In the genomic region with DNA sequence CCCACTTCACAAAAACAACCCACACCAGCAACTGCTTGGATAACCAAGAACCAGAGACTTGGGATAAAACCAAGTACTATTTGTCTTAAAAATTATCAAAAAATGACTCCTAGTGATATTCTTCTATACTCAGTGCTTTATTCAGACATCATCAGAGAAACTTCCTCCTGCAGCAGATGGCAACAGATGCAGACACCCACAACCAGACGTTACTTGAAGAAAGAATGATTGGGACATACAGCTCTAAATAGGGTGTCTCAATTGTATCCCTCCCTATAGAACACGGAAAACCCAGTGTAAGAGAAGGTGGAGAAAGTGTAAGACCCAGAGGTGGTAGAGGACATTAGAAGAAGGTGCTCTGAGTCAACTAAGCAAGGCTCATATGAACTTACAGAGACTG, we compare ENCODE assay signal across 23 mouse cellular contexts.
DNase-seq lines count a peak whose midpoint lies in the region; ATAC-seq lines count a peak whose summit lies in the region.
"Had no signal": no experiment of that assay in that cellular context is flagged by ENCODE, and none has a peak within 500 bp of the region (broad histone marks: within the 10 kb centered on the region; RNA-seq: fewer than 3 reads in every experiment).

No protein-coding gene starts in this region.

- no peaks in the 10 kb centered on the region for H3K9me3 ChIP-seq in midbrain, embryonic 11.5 days (ENCODE audit: control insufficient read depth, low read length)
- H3K9me3 ChIP-seq: embryonic facial prominence, embryonic 12.5 days; forebrain, embryonic 15.5 days; G1E; heart, embryonic 10.5 days; hindbrain, embryonic 13.5 days had no signal

- intact Hi-C loops in left cerebral cortex, postnatal 25 days (cut with DNase I): no loop called here

- no peak overlapping the region for H3K9ac ChIP-seq in midbrain, embryonic 11.5 days (ENCODE audit: low read length)
- H3K9ac ChIP-seq: embryonic facial prominence, embryonic 12.5 days; forebrain, embryonic 15.5 days; hindbrain, embryonic 13.5 days had no signal

- H3K4me1 ChIP-seq in midbrain, embryonic 11.5 days (ENCODE audit: control insufficient read depth, insufficient read depth, low read length): no peaks in the 10 kb centered on the region
- H3K4me1 ChIP-seq: embryonic facial prominence, embryonic 12.5 days; forebrain, embryonic 15.5 days; heart, embryonic 10.5 days; hindbrain, embryonic 13.5 days had no signal

- ATAC-seq in frontal cortex, adult (ENCODE audit: low TSS enrichment): peak; percentile 74
- no peak for ATAC-seq in midbrain, embryonic 11.5 days (ENCODE audit: low FRiP score)
- ATAC-seq: CD4-positive, CD25-positive, alpha-beta regulatory T cell, adult 4 months; forebrain, embryonic 15.5 days had no signal

- no peak overlapping the region for H3K27ac ChIP-seq in midbrain, embryonic 11.5 days (ENCODE audit: low read depth, low read length)
- H3K27ac ChIP-seq: embryonic facial prominence, embryonic 12.5 days; forebrain, embryonic 15.5 days; heart, embryonic 10.5 days; hindbrain, embryonic 13.5 days had no signal

- DNase-seq in frontal cortex, postnatal 25 days (ENCODE audit: low spot score in 2 of 2): no peak
- peak; percentile 11 to 56 for DNase-seq in left cerebral cortex, postnatal 25 days (ENCODE audit: low spot score in 2 of 2)
- DNase-seq in left cerebral cortex, adult 18-20 months (ENCODE audit: low spot score in 2 of 2): no peak
- DNase-seq in layer of hippocampus, adult 8-10 months (ENCODE audit: low spot score in 2 of 2): peak; percentile 35 to 36
- peak; percentile 5 for DNase-seq in right cerebral cortex, postnatal 25 days
- no peak for DNase-seq in midbrain, embryonic 11.5 days (ENCODE audit: low spot score, missing footprints)
- DNase-seq in urinary bladder, adult 2 months (ENCODE audit: low spot score): no peak
- DNase-seq: adrenal gland, adult 8-10 months; adrenal gland, postnatal 36 days; B cell, adult 2 months; cerebellum, adult 11 months; cerebellum, adult 9-10 months; cerebellum, postnatal 25 days; gastrocnemius, postnatal 10 days; heart, adult 18-20 months; heart, postnatal 10 days had no signal

- H3K36me3 ChIP-seq in midbrain, embryonic 11.5 days (ENCODE audit: control insufficient read depth, insufficient read depth, low read length): no peaks in the 10 kb centered on the region
- H3K36me3 ChIP-seq: embryonic facial prominence, embryonic 12.5 days; forebrain, embryonic 15.5 days; G1E; heart, embryonic 10.5 days; hindbrain, embryonic 13.5 days had no signal

- no peaks in the 10 kb centered on the region for H3K27me3 ChIP-seq in midbrain, embryonic 11.5 days (ENCODE audit: control insufficient read depth, insufficient read depth, low read length)
- H3K27me3 ChIP-seq: embryonic facial prominence, embryonic 12.5 days; forebrain, embryonic 15.5 days; hindbrain, embryonic 13.5 days had no signal

- 84% methylated on average over 2 of the region's 2 CpGs for WGBS in midbrain, embryonic 11.5 days

- no peak overlapping the region for H3K4me2 ChIP-seq in midbrain, embryonic 11.5 days
- H3K4me2 ChIP-seq: embryonic facial prominence, embryonic 12.5 days; forebrain, embryonic 15.5 days; hindbrain, embryonic 13.5 days had no signal

- no peak overlapping the region for H3K4me3 ChIP-seq in midbrain, embryonic 11.5 days (ENCODE audit: low read depth, low read length)
- H3K4me3 ChIP-seq: embryonic facial prominence, embryonic 12.5 days; forebrain, embryonic 15.5 days; heart, embryonic 10.5 days; hindbrain, embryonic 13.5 days had no signal

Comparison
In these comparisons a context has a peak if more than half of its experiments do, and no peak if none do; other contexts are left out.
1. DNase-seq: peak in left cerebral cortex, postnatal 25 days (2 of 2), layer of hippocampus, adult 8-10 months (2 of 2) and right cerebral cortex, postnatal 25 days (single experiment); none in frontal cortex, postnatal 25 days (0 of 2), left cerebral cortex, adult 18-20 months (0 of 2), midbrain, embryonic 11.5 days (single experiment) and urinary bladder, adult 2 months (single experiment).